Mouse (Mus musculus): Measurements from ENCODE around the gene Itsn1. TPM values are rescaled to one million over a fixed set of nuclear protein-coding genes. Genes with fewer than 3 reads are reported as not detected.

Itsn1 gene
- total and polyA plus RNA-seq, 2 experiments from 2014 or later, result 43.5 to 90.5 TPM

DNA sequence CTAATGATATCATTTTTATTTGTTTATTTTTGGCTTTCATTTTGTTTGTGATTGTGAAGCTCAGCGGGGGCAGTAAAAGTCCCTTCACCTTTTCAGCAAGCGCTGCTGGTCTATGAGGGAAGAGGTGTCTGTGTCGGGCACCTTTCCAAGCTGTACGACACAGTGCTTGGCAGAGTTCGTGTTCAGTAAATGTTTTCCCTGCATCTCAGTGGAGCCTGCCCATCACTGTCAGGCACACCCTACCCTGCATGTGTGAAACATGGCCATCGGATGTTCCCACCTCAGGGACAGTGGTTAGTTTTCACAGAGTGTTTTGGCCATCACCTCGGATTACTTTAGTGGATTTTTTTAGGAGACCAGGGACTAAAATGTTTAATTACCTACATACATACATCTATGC is 54.1 kb downstream of the Itsn1 start:
- H3K9ac ChIP-seq, result no peak overlapping the region
- no peak overlapping the region for H3K27ac ChIP-seq (ENCODE audit: low read depth, low read length)
- no peak for ATAC-seq
- 70% methylated on average over 7 of the region's 7 CpGs for WGBS
- H3K36me3 ChIP-seq (ENCODE audit: insufficient read depth), result peaks cover 22% of the 10 kb centered on the region
- H3K4me1 ChIP-seq (ENCODE audit: insufficient read depth), result no peaks in the 10 kb centered on the region
- DNase-seq, result no peak
- H3K4me2 ChIP-seq (ENCODE audit: low read depth), result no peak overlapping the region
- no peaks in the 10 kb centered on the region for H3K27me3 ChIP-seq (ENCODE audit: insufficient read depth, low read length)
- H3K4me3 ChIP-seq (ENCODE audit: low read depth, low read length), result no peak overlapping the region
- H3K9me3 ChIP-seq (ENCODE audit: low read length), result no peaks in the 10 kb centered on the region
- no peak for TF ChIP-seq CTCF (IDR thresholded peaks at IDR 0.05; ENCODE audit: low read depth)

DNA sequence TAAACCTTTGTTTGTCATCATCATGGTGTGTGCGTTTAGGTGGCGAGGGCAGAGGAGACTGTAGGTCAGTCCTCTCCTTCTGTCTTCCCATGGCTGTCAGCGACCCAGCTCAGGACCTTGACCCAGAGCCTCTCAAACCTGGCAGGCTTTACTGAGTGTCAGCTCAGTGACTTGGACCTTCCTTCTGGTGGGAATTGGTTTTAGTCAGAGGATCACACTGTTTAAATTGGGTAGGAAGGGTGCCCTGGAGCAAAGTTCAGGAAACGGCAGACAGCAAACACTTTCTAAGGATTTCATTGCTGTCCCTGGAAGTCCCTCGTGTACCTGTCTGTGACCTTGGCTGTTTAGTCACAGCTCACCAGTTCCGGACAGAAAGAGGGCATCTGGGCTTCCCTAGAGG is 55.2 kb downstream of the Itsn1 start:
- H3K4me2 ChIP-seq (ENCODE audit: low read depth), result no peak overlapping the region
- no peaks in the 10 kb centered on the region for H3K27me3 ChIP-seq (ENCODE audit: insufficient read depth, low read length)
- WGBS, result 90% methylated on average over 6 of the region's 6 CpGs
- H3K4me1 ChIP-seq (ENCODE audit: insufficient read depth), result no peaks in the 10 kb centered on the region
- no peaks in the 10 kb centered on the region for H3K9me3 ChIP-seq (ENCODE audit: low read length)
- no peak overlapping the region for H3K4me3 ChIP-seq (ENCODE audit: low read depth, low read length)
- TF ChIP-seq CTCF (IDR thresholded peaks at IDR 0.05; ENCODE audit: low read depth), result no peak
- peaks cover 27% of the 10 kb centered on the region for H3K36me3 ChIP-seq (ENCODE audit: insufficient read depth)
- DNase-seq (no peak), ATAC-seq (no peak)
- no peak overlapping the region for H3K27ac ChIP-seq (ENCODE audit: low read depth, low read length)
- no peak overlapping the region for H3K9ac ChIP-seq

DNA sequence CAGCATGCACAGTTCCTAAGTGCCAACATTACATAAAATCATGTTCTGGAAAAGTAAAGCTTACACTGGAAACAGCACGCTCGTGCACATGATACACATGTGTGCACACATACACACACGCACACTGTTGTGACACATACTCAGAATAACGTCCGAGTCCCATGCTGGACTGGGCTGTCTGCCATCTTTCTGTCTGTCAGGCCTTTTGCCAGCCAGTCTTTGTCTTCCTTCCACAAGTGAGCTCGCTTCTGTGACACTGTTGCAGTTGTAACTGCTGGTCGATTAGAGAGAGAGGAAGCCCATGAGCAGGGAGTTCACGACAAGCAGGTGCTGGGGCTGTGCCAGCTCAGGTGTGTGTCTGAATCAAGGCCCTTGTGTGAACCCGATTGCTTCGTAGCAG is 57.3 kb downstream of the Itsn1 start:
- WGBS, result 28% methylated on average over 10 of the region's 10 CpGs
- Histone ChIP-seq H3K27ac (ENCODE audit: low read depth, low read length) (peak overlapping the region; percentile 9; the same call in 1 of the 2 replicates), H3K4me2 (ENCODE audit: low read depth) (no peak overlapping the region), H3K4me1 (ENCODE audit: insufficient read depth) (no peaks in the 10 kb centered on the region), H3K9ac (no peak overlapping the region), H3K36me3 (ENCODE audit: insufficient read depth) (peaks cover 24% of the 10 kb centered on the region), H3K4me3 (ENCODE audit: low read depth, low read length) (no peak overlapping the region), H3K27me3 (ENCODE audit: insufficient read depth, low read length) (no peaks in the 10 kb centered on the region), H3K9me3 (ENCODE audit: low read length) (no peaks in the 10 kb centered on the region)
- peak; percentile 66 for DNase-seq
- no peak for TF ChIP-seq CTCF (IDR thresholded peaks at IDR 0.05; ENCODE audit: low read depth)
- ATAC-seq, result peak; percentile 29; the same call in 1 of the 2 replicates

DNA sequence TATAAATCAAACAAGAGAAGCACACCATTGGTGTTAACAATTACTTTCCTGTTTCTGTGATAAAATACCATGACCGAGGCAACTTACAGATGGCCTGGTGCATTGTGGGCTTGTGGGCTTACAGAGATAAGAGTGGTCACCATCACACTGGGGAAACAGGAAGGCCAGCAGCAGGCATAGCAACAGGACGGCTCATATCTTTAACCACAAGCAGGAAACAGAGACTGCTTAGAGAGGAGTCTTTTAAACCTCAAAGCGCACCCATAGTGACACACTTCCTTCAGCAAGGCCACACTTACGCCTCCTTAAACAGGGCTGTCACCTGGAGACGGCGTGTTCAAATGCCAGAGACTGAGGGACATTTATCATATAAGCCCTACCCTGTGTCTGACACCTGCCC is 60.6 kb downstream of the Itsn1 start:
- Histone ChIP-seq H3K9me3 (ENCODE audit: low read length) (no peaks in the 10 kb centered on the region), H3K4me1 (ENCODE audit: insufficient read depth) (no peaks in the 10 kb centered on the region), H3K36me3 (ENCODE audit: insufficient read depth) (peaks cover 30% of the 10 kb centered on the region), H3K4me3 (ENCODE audit: low read depth, low read length) (no peak overlapping the region), H3K9ac (no peak overlapping the region), H3K27ac (ENCODE audit: low read depth, low read length) (no peak overlapping the region), H3K4me2 (ENCODE audit: low read depth) (no peak overlapping the region), H3K27me3 (ENCODE audit: insufficient read depth, low read length) (no peaks in the 10 kb centered on the region)
- DNase-seq (no peak), ATAC-seq (no peak)
- TF ChIP-seq CTCF (IDR thresholded peaks at IDR 0.05; ENCODE audit: low read depth), result no peak
- WGBS, result 84% methylated on average over 6 of the region's 6 CpGs

DNA sequence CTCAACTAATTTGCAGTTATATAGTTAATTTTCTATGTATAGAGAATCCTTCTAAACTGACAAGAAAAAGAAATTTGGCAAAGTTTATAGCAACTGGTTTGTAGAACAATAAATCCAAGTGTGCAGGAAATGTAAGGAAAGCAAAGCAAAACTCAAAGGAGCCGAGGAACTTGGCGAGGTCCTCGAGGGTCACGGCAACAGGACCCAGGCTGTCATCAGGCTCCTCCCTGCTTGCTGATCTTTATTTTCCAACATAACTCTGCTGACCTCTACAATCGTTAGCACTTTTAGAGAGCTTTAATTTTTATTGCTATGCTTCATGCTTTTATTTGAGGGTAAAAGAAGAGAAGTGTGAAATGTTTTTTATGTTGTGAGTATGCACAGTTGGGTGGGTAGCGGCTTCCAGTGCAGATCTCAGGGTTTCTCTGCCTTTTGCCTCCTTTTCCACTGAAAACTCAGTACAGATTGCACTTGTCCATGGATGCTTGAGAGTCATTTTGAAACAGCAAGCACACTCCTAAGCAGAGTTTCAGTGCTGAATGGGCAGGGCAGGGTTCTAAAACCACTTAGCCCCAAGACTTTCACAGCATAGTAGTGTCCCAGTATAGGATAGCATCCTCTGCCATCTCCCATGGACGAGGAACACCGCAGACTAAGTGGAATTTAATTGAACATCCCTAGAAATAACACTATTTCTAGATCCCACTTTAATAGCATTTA is 63.6 kb downstream of the Itsn1 start:
- no peaks in the 10 kb centered on the region for H3K27me3 ChIP-seq (ENCODE audit: insufficient read depth, low read length)
- DNase-seq (no peak), ATAC-seq (no peak)
- no peak for TF ChIP-seq CTCF (IDR thresholded peaks at IDR 0.05; ENCODE audit: low read depth)
- H3K36me3 ChIP-seq (ENCODE audit: insufficient read depth), result peaks cover 23% of the 10 kb centered on the region
- WGBS, result 72% methylated on average over 8 of the region's 8 CpGs
- H3K4me1 ChIP-seq (ENCODE audit: insufficient read depth), result no peaks in the 10 kb centered on the region
- H3K9me3 ChIP-seq (ENCODE audit: low read length), result no peaks in the 10 kb centered on the region
- no peak overlapping the region for H3K4me2 ChIP-seq (ENCODE audit: low read depth)
- H3K9ac ChIP-seq, result no peak overlapping the region
- no peak overlapping the region for H3K4me3 ChIP-seq (ENCODE audit: low read depth, low read length)
- H3K27ac ChIP-seq (ENCODE audit: low read depth, low read length), result no peak overlapping the region

DNA sequence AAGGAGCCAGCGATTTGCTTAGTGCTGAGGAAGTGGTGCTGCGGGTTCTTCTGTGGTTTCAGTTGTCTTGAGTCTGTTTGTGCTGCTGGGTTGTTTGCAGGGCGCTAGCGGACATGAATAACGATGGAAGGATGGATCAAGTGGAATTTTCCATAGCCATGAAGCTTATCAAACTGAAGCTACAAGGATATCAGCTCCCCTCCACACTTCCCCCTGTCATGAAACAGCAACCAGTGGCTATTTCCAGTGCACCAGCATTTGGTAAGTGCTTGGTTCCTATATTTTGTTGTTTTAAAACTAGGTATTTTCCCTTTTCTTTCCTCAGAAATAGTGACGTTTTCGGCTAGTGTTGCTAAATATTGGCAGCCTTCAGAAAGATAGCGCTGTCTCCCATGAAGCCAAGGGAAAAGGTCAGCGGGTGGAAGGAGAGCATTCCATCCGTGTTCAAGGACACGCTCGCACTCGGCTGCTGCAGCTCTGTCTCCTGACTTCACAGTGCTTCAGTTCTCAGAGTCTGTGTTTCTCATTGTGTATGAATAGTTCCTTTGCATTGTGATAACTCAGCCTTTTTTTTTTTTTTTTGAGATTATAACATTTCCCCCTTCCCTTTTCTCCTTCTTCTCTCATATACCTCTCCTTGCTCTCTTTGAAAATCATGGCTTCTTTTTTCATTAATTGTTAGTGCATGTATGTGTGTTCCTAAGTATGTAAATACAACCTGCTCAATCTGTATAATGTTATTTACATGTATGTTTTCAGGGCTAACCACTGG is 64.6 kb downstream of the Itsn1 start:
- Histone ChIP-seq H3K27ac (ENCODE audit: low read depth, low read length) (no peak overlapping the region), H3K9ac (no peak overlapping the region), H3K4me3 (ENCODE audit: low read depth, low read length) (no peak overlapping the region), H3K27me3 (ENCODE audit: insufficient read depth, low read length) (no peaks in the 10 kb centered on the region), H3K4me2 (ENCODE audit: low read depth) (no peak overlapping the region), H3K4me1 (ENCODE audit: insufficient read depth) (no peaks in the 10 kb centered on the region), H3K9me3 (ENCODE audit: low read length) (no peaks in the 10 kb centered on the region), H3K36me3 (ENCODE audit: insufficient read depth) (peaks cover 16% of the 10 kb centered on the region)
- TF ChIP-seq CTCF (IDR thresholded peaks at IDR 0.05; ENCODE audit: low read depth), result no peak
- WGBS, result 91% methylated on average over 13 of the region's 13 CpGs
- DNase-seq (no peak), ATAC-seq (no peak)

DNA sequence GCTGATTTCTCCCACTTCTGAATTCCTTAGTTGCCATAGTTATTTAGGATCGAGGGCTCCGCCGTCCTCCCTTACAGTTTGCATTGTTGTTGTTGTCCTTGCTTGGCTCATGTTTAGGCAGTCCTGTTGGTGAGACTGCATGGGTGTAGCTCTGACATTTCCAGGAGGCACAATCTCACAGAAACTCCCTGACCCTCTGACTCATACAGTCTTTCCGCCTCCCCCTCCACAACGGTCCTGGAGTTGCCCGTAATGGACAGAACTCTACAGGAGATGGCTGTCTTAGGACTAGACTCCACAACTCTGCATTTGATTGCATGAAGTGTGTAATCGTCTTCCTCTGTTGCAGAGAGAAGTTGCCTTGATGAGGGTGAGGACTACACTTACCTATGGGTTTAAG is 65.2 kb downstream of the Itsn1 start:
- Histone ChIP-seq H3K4me1 (ENCODE audit: insufficient read depth) (no peaks in the 10 kb centered on the region), H3K9me3 (ENCODE audit: low read length) (no peaks in the 10 kb centered on the region), H3K27ac (ENCODE audit: low read depth, low read length) (no peak overlapping the region), H3K4me2 (ENCODE audit: low read depth) (no peak overlapping the region), H3K27me3 (ENCODE audit: insufficient read depth, low read length) (no peaks in the 10 kb centered on the region), H3K9ac (no peak overlapping the region), H3K36me3 (ENCODE audit: insufficient read depth) (peaks cover 16% of the 10 kb centered on the region), H3K4me3 (ENCODE audit: low read depth, low read length) (no peak overlapping the region)
- WGBS, result 95% methylated on average over 7 of the region's 7 CpGs
- no peak for TF ChIP-seq CTCF (IDR thresholded peaks at IDR 0.05; ENCODE audit: low read depth)
- DNase-seq (no peak), ATAC-seq (no peak)
